Mouse (Mus musculus) embryonic facial prominence, embryonic 14.5 days (tissue): ENCODE results near the gene Dnajc22. TPM values are rescaled to one million over a fixed set of nuclear protein-coding genes. Genes with fewer than 3 reads are reported as not detected.

Source experiments
- ATAC-seq: fragments of 200-750 bp; cut with Nextera tagmentation; 2 replicates; pipeline ENCODE4 v1.8.0; 2017; ENCODE audit warnings: low read depth, moderate number of reproducible peaks, moderate TSS enrichment
- DNase-seq: peaks from one replicate; pipeline ENCODE4 v3.0.0-alpha.2; 2015; ENCODE audit warnings: low spot score
- H3K27ac ChIP-seq: fragments of 300-500 bp; sonication (generic); replicated peaks from 2 replicates; pipeline ENCODE4 v1.5.1; 2014; ENCODE audit warnings: low read depth, mild to moderate bottlenecking, low read length, moderate library complexity
- H3K27me3 ChIP-seq: fragments of 300-500 bp; sonication (generic); replicated peaks from 2 replicates; pipeline ENCODE4 v1.6.1; 2014; ENCODE audit warnings: low read length; ENCODE audit not compliant: control insufficient read depth, insufficient read depth
- H3K36me3 ChIP-seq: fragments of 300-500 bp; sonication (generic); 2 replicates; pipeline ENCODE4 v1.6.1; 2014; ENCODE audit warnings: low read length, mixed read lengths; ENCODE audit not compliant: control insufficient read depth, insufficient read depth
- H3K4me1 ChIP-seq: fragments of 300-500 bp; sonication (generic); 2 replicates; pipeline ENCODE4 v1.6.1; 2014; ENCODE audit warnings: antibody characterized with exemption, low read length; ENCODE audit not compliant: control insufficient read depth, insufficient read depth
- H3K4me2 ChIP-seq: fragments of 300-500 bp; sonication (generic); 2 replicates; pipeline ENCODE4 v1.6.1; 2014; ENCODE audit warnings: low read depth, mild to moderate bottlenecking, low read length, moderate library complexity, mixed read lengths
- H3K4me3 ChIP-seq: fragments of 300-500 bp; sonication (generic); 2 replicates; pipeline ENCODE4 v1.5.1; 2014; ENCODE audit warnings: low read depth, mild to moderate bottlenecking, low read length
- H3K9ac ChIP-seq: fragments of 300-500 bp; sonication (generic); 2 replicates; pipeline ENCODE4 v1.6.1; 2014; ENCODE audit warnings: low read depth, mild to moderate bottlenecking, low read length, moderate library complexity, mixed read lengths
- H3K9me3 ChIP-seq: fragments of 300-500 bp; sonication (generic); 2 replicates; pipeline ENCODE4 v1.6.1; 2016; ENCODE audit warnings: low read length; ENCODE audit not compliant: control insufficient read depth
- WGBS: fragments of 180-500 bp; shearing (Covaris S2); extraction: QIAGEN DNeasy Blood & Tissue Kit; methylation state at CpG from one replicate; pipeline ENCODE4 v1.1.7; 2014; 5-methylcytosine and 5-hydroxymethylcytosine counted together
- polyA plus RNA-seq: library from polyadenylated mRNA; unstranded; fragments of >200 nt; fragmentation: Nextera tagmentation; extraction: Ambion mirVana; gene quantifications from 2 replicates; pipeline ENCODE4 v1.2.1, GENCODE M21; 2014

The Dnajc22 gene
- polyA plus RNA-seq, 1 experiment from 2014 or later = not detected

DNA sequence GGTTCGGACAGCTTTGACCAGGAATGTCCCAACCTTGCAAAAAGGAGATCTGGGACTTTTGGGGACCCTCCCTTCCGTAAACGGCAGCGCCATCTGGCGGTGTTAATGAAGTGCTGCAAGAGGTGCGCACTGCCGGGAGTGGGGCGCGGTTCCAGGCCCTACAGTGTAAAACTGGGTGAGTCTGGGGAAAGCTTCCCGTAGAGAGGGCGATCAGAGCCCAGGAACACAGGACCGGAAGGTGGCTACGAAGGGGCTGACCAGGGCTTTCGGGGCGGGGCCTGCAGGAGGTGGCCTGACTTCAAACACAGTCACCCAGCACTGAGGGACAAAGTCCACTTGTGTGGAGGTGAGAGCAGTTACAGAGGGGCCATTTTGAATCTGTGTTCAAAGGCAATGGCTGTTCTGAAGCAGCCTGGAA lies 6.2 kb downstream of the Dnajc22 start:
- H3K27ac ChIP-seq = no peak overlapping the region
- peak overlapping the region; percentile 39 for H3K4me3 ChIP-seq
- no peaks in the 10 kb centered on the region for H3K36me3 ChIP-seq
- peaks cover 21% of the 10 kb centered on the region for H3K4me1 ChIP-seq
- peaks cover 66% of the 10 kb centered on the region for H3K27me3 ChIP-seq
- ATAC-seq (peak; percentile 60), DNase-seq (peak; percentile 38)
- WGBS = under 1% methylated on average over 15 of the region's 15 CpGs
- H3K9me3 ChIP-seq = no peaks in the 10 kb centered on the region
- no peak overlapping the region for H3K9ac ChIP-seq
- peak overlapping the region; percentile 61 for H3K4me2 ChIP-seq

DNA sequence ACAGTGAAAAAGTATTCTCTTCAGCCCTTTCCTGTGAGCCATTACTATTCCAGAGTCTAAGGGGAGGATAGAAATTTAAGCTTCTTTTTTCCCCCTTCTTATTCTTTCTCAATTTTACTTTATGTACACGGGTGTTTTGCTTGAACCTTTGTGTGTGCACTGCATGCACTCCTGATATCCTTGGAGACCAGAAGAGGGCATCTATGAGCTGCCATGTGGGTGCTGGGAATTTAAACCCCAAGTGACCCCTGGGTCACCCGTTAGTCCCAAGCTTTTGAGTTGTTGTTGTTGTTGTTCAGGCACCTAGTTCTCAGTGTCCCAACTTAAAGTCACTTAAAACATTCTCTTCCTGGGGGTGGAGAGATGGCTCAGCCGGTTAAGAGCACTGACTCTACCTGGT lies 7.0 kb downstream of the Dnajc22 start:
- Histone ChIP-seq H3K4me1 (peaks cover 18% of the 10 kb centered on the region), H3K9ac (no peak overlapping the region), H3K27ac (no peak overlapping the region), H3K4me2 (no peak overlapping the region), H3K36me3 (no peaks in the 10 kb centered on the region), H3K4me3 (no peak overlapping the region), H3K27me3 (peaks cover 59% of the 10 kb centered on the region), H3K9me3 (no peaks in the 10 kb centered on the region)
- no peak for ATAC-seq
- 50% methylated on average over 3 of the region's 3 CpGs for whole genome bisulfite sequencing
- no peak for DNase-seq

GRCm38 (mm10) chr15:99105238-99105637 lies 12.3 kb downstream of the Dnajc22 start:
- Histone ChIP-seq H3K4me3 (no peak overlapping the region), H3K9ac (no peak overlapping the region), H3K4me2 (no peak overlapping the region), H3K27me3 (0 out of 2 replicates have a peak, but pooled peaks cover 6% of the 10 kb centered on the region), H3K9me3 (no peaks in the 10 kb centered on the region), H3K36me3 (no peaks in the 10 kb centered on the region), H3K4me1 (no peaks in the 10 kb centered on the region), H3K27ac (no peak overlapping the region)
- DNase-seq = no peak
- WGBS = 75% methylated on average over 7 of the region's 7 CpGs
- no peak for ATAC-seq

GRCm38 (mm10) chr15:99107866-99108265 lies 14.9 kb downstream of the Dnajc22 start:
- Histone ChIP-seq H3K4me1 (no peaks in the 10 kb centered on the region), H3K27ac (no peak overlapping the region), H3K4me3 (no peak overlapping the region), H3K27me3 (no peaks in the 10 kb centered on the region), H3K9ac (no peak overlapping the region), H3K4me2 (no peak overlapping the region), H3K36me3 (no peaks in the 10 kb centered on the region), H3K9me3 (no peaks in the 10 kb centered on the region)
- WGBS = 83% methylated on average over 3 of the region's 3 CpGs
- ATAC-seq = no peak
- DNase-seq = no peak

- Histone ChIP-seq H3K9me3 (no peaks in the 10 kb centered on the region), H3K9ac (no peak overlapping the region), H3K27me3 (no peaks in the 10 kb centered on the region), H3K27ac (no peak overlapping the region), H3K4me1 (no peaks in the 10 kb centered on the region), H3K4me2 (no peak overlapping the region), H3K4me3 (no peak overlapping the region), H3K36me3 (no peaks in the 10 kb centered on the region)
- no peak for ATAC-seq
- WGBS = 80% methylated on average over 3 of the region's 3 CpGs
- no peak for DNase-seq
Measured at GRCm38 (mm10) chr15:99111139-99111538, 18.2 kb downstream of the Dnajc22 start.

DNA sequence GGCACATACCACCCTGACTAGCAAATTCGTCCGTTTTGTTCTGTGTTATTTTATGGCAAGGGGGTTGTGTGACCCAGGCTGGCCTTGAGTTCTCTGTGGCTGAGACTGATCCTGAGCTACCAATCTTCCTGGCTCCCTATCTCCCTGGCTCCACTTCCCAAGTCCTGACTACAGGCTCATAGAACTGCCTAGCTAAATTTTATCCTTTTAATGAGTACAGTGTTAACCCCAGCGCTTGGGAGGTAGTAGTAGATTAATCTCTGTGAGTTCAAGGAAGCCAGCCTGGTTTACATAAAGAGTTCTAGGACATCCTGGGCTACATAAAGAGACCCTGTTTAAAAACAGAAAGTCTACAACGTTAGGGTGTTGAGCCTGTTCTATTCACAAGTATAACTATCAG lies 18.8 kb downstream of the Dnajc22 start:
- Histone ChIP-seq H3K36me3 (no peaks in the 10 kb centered on the region), H3K4me2 (no peak overlapping the region), H3K27me3 (no peaks in the 10 kb centered on the region), H3K4me1 (no peaks in the 10 kb centered on the region), H3K9me3 (no peaks in the 10 kb centered on the region), H3K9ac (no peak overlapping the region), H3K27ac (no peak overlapping the region), H3K4me3 (no peak overlapping the region)
- ATAC-seq (no peak), DNase-seq (no peak)
- WGBS = 48% methylated on average over 4 of the region's 4 CpGs

DNA sequence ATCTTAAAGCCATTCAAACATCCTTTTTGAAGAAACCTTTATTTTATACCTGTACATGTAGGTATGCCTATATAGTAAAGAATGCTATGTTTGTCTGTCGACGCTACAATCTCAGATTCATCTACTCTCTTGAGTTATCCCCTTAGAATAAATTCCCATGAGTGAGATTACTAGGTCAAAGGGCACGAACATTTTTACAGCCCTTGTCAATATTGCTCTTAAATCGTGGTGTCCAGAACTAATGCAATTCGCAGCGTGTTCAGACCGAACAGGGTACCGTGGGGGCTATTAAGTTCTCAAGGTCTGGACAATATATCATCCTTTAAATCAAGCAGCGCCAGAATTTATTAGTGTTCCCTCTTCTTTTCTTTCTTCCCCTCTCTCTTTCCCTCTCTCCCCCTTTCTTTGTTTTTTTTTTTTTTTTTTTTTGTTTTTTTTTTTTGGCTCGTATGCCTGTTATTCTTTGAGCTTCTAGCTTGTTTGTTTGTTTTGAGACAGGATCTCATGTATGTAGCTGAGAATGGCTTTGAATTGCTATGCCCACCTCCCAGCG lies 19.9 kb downstream of the Dnajc22 start:
- 57% methylated on average over 11 of the region's 11 CpGs for WGBS
- Histone ChIP-seq H3K27ac (no peak overlapping the region), H3K9ac (no peak overlapping the region), H3K9me3 (no peaks in the 10 kb centered on the region), H3K4me1 (no peaks in the 10 kb centered on the region), H3K36me3 (no peaks in the 10 kb centered on the region), H3K4me3 (no peak overlapping the region), H3K4me2 (peak overlapping the region; percentile 21), H3K27me3 (no peaks in the 10 kb centered on the region)
- ATAC-seq = no peak
- DNase-seq = no peak

GRCm38 (mm10) chr15:99113396-99113975 lies 20.5 kb downstream of the Dnajc22 start:
- Histone ChIP-seq H3K4me1 (no peaks in the 10 kb centered on the region), H3K9me3 (no peaks in the 10 kb centered on the region), H3K36me3 (no peaks in the 10 kb centered on the region), H3K27me3 (no peaks in the 10 kb centered on the region), H3K9ac (no peak overlapping the region), H3K4me2 (peak overlapping the region; percentile 21), H3K4me3 (no peak overlapping the region), H3K27ac (no peak overlapping the region)
- DNase-seq (no peak), ATAC-seq (no peak)
- WGBS = 10% methylated on average over 9 of the region's 9 CpGs
